Mouse (Mus musculus): ENCODE data around the gene Morc4.

The Morc4 gene

GRCm38 (mm10) chrX:139870938-139871791 lies at the start of gene Morc4:
Gene Morc4, minus strand, starts transcription at chrX:139871677.
- peak; percentile 42 for DNase-seq

GRCm38 (mm10) chrX:139920572-139920971 lies 49.1 kb upstream of the Morc4 start:
- DNase-seq = no peak

GRCm38 (mm10) chrX:139891387-139891786 lies 19.9 kb upstream of the Morc4 start:
- DNase-seq = no peak

- DNase-seq = no peak
Observed at GRCm38 (mm10) chrX:139883221-139883620, 11.7 kb upstream of the Morc4 start.

GRCm38 (mm10) chrX:139877936-139878335 lies 6.5 kb upstream of the Morc4 start:
- DNase-seq = no peak

- DNase-seq = no peak
Observed at GRCm38 (mm10) chrX:139877105-139877504, 5.6 kb upstream of the Morc4 start.

- DNase-seq = no peak
Observed at GRCm38 (mm10) chrX:139870300-139870711, 1.2 kb downstream of the Morc4 start.

GRCm38 (mm10) chrX:139859402-139859801 lies 12.1 kb downstream of the Morc4 start:
- no peak for DNase-seq

GRCm38 (mm10) chrX:139854795-139855194 lies 16.7 kb downstream of the Morc4 start:
- DNase-seq = no peak

GRCm38 (mm10) chrX:139841091-139841490 lies 30.4 kb downstream of the Morc4 start:
- DNase-seq = no peak

GRCm38 (mm10) chrX:139839057-139839456 lies 32.4 kb downstream of the Morc4 start:
- DNase-seq = no peak

- DNase-seq = peak; percentile 39
Observed at GRCm38 (mm10) chrX:139832464-139832863, 39.0 kb downstream of the Morc4 start.

- DNase-seq = no peak
Observed at GRCm38 (mm10) chrX:139828363-139829092, 42.9 kb downstream of the Morc4 start.

GRCm38 (mm10) chrX:139826926-139827325 lies 44.6 kb downstream of the Morc4 start:
- DNase-seq = no peak

- DNase-seq = no peak
Observed at GRCm38 (mm10) chrX:139825402-139825801, 46.1 kb downstream of the Morc4 start.

GRCm38 (mm10) chrX:139815201-139815600 lies 56.3 kb downstream of the Morc4 start:
- DNase-seq = no peak

- no peak for DNase-seq
Observed at GRCm38 (mm10) chrX:139814018-139814635, 57.4 kb downstream of the Morc4 start.

- no peak for DNase-seq
Observed at GRCm38 (mm10) chrX:139813299-139814002, 58.0 kb downstream of the Morc4 start.

- DNase-seq = no peak
Observed at GRCm38 (mm10) chrX:139812636-139813298, 58.7 kb downstream of the Morc4 start.

- DNase-seq = peak; percentile 38
Observed at GRCm38 (mm10) chrX:139808501-139808900, 63.0 kb downstream of the Morc4 start.

- peak; percentile 42 for DNase-seq
Observed at GRCm38 (mm10) chrX:139808085-139808484, 63.4 kb downstream of the Morc4 start.

GRCm38 (mm10) chrX:139807391-139807790 lies 64.1 kb downstream of the Morc4 start:
- DNase-seq = no peak
